Mouse (Mus musculus) heart, postnatal 0 days (tissue): ENCODE data around the gene Ncor2.

ENCODE experiments used
- CTCF ChIP-seq: IDR thresholded peaks from 2 replicates; pipeline ENCODE4 v1.5.1; 2016; ENCODE audit warnings: antibody characterized with exemption, control low read depth, low read depth
- EP300 ChIP-seq: IDR thresholded peaks from 2 replicates; pipeline ENCODE4 v1.6.1; 2016; ENCODE audit warnings: antibody characterized with exemption, low read depth

DNA sequence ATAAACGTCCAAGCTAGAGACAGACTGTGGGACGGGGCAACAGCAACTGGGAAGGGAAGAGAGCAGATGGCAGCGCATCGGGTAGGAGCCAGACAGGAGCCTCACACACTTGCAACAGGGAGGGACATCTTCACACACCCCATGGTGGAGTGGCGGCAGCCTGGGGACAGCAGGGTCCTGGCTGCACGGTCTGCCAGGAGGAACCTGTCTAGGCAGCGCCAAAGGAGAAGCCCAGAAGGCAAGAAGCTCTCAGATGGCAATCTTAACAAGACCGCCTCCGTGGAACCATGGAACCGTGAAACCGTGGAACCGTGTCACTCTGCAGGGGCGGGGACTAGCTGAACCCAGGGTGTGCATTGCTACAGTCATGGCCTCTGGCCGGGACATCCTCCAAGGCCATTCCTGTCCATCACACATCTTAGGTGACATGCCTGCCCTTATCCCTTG, 50.1 kb downstream of the Ncor2 start:
- no peak for TF ChIP-seq CTCF
- TF ChIP-seq EP300, result no peak
